Mouse (Mus musculus): Measurements from ENCODE around the gene 3300002I08Rik. TPM values are rescaled to one million over a fixed set of nuclear protein-coding genes. Genes with fewer than 3 reads are reported as not detected.
"Not testable (repeated sequence)": the region's sequence is repeated elsewhere in the genome, so short reads cannot be mapped to it uniquely, and the experiment has no call there.

3300002I08Rik gene
- 5.5 and 6.0 TPM in 2 replicates for polyA plus RNA-seq (2015; fragmentation: Nextera tagmentation; extraction: Ambion mirVana)

GRCm38 (mm10) chr2:150362113-150362877 is at the start of gene 3300002I08Rik:
TSS of gene 3300002I08Rik (minus strand) at chr2:150362765.
- WGBS: 2% methylated on average over 15 of the region's 17 CpGs
- ATAC-seq (replicated peaks; ENCODE audit: low FRiP score, low read depth): peak; percentile 98
- not testable (repeated sequence) for H3K4me1 ChIP-seq (replicated peaks; ENCODE audit: insufficient read depth, low read length)

GRCm38 (mm10) chr2:150412146-150412545 is 49.6 kb upstream of the 3300002I08Rik start:
- not testable (repeated sequence) for DNase-seq (ENCODE audit: low spot score); H3K9me3 ChIP-seq (replicated peaks; ENCODE audit: low read length); H3K27ac ChIP-seq; ATAC-seq (replicated peaks; ENCODE audit: low FRiP score, low read depth); H3K4me1 ChIP-seq (replicated peaks; ENCODE audit: insufficient read depth, low read length); H3K27me3 ChIP-seq (ENCODE audit: insufficient read depth, low read length); H3K4me2 ChIP-seq (ENCODE audit: low read length); H3K9ac ChIP-seq (ENCODE audit: low read depth, low read length); H3K36me3 ChIP-seq (ENCODE audit: insufficient read depth, low read length); H3K4me3 ChIP-seq (replicated peaks; ENCODE audit: low read depth, low read length)
- 93% methylated on average over 17 of the region's 17 CpGs for WGBS

More at GRCm38 (mm10) chr2:150362113-150362877, at the start of gene 3300002I08Rik:
- not testable (repeated sequence) for H3K36me3 ChIP-seq (ENCODE audit: insufficient read depth, low read length); H3K9me3 ChIP-seq (replicated peaks; ENCODE audit: low read length); H3K27me3 ChIP-seq (ENCODE audit: insufficient read depth, low read length)
- H3K9ac ChIP-seq (ENCODE audit: low read depth, low read length): peak within 1 kb of the TSS; percentile 76
- H3K27ac ChIP-seq: peak within 1 kb of the TSS; percentile 80
- H3K4me3 ChIP-seq (replicated peaks; ENCODE audit: low read depth, low read length): peak within 1 kb of the TSS; percentile 60
- DNase-seq (ENCODE audit: low spot score): peak; percentile 94
- H3K4me2 ChIP-seq (ENCODE audit: low read length): peak within 1 kb of the TSS; percentile 54

GRCm38 (mm10) chr2:150390198-150390597 is 27.6 kb upstream of the 3300002I08Rik start:
- Histone ChIP-seq H3K27ac (no peak overlapping the region), H3K4me3 (replicated peaks; ENCODE audit: low read depth, low read length) (no peak overlapping the region), H3K27me3 (ENCODE audit: insufficient read depth, low read length) (no peaks in the 10 kb centered on the region), H3K9ac (ENCODE audit: low read depth, low read length) (no peak overlapping the region), H3K9me3 (replicated peaks; ENCODE audit: low read length) (no peaks in the 10 kb centered on the region), H3K4me2 (ENCODE audit: low read length) (no peak overlapping the region), H3K36me3 (ENCODE audit: insufficient read depth, low read length) (no peaks in the 10 kb centered on the region), H3K4me1 (replicated peaks; ENCODE audit: insufficient read depth, low read length) (no peaks in the 10 kb centered on the region)
- DNase-seq (ENCODE audit: low spot score) (no peak), ATAC-seq (replicated peaks; ENCODE audit: low FRiP score, low read depth) (no peak)
- no peak for TF ChIP-seq CTCF (IDR thresholded peaks at IDR 0.05; ENCODE audit: low read depth)
- WGBS: 86% methylated on average over 1 of the region's 1 CpGs

- not testable (repeated sequence) for H3K9ac ChIP-seq (ENCODE audit: low read depth, low read length); DNase-seq (ENCODE audit: low spot score); H3K36me3 ChIP-seq (ENCODE audit: insufficient read depth, low read length); H3K27ac ChIP-seq; ATAC-seq (replicated peaks; ENCODE audit: low FRiP score, low read depth); H3K27me3 ChIP-seq (ENCODE audit: insufficient read depth, low read length); H3K4me1 ChIP-seq (replicated peaks; ENCODE audit: insufficient read depth, low read length); H3K4me2 ChIP-seq (ENCODE audit: low read length); H3K4me3 ChIP-seq (replicated peaks; ENCODE audit: low read depth, low read length); H3K9me3 ChIP-seq (replicated peaks; ENCODE audit: low read length)
- WGBS: 94% methylated on average over 18 of the region's 19 CpGs
Observed at GRCm38 (mm10) chr2:150385553-150386106, 23.1 kb upstream of the 3300002I08Rik start.

GRCm38 (mm10) chr2:150362878-150363229 is 289 bp upstream of the 3300002I08Rik start:
- Histone ChIP-seq H3K27me3 (ENCODE audit: insufficient read depth, low read length) (no peaks in the 10 kb centered on the region), H3K4me3 (replicated peaks; ENCODE audit: low read depth, low read length) (peak overlapping the region; percentile 60), H3K4me1 (replicated peaks; ENCODE audit: insufficient read depth, low read length) (no peaks in the 10 kb centered on the region), H3K4me2 (ENCODE audit: low read length) (peak overlapping the region; percentile 54), H3K9me3 (replicated peaks; ENCODE audit: low read length) (no peaks in the 10 kb centered on the region), H3K27ac (peak overlapping the region; percentile 80), H3K36me3 (ENCODE audit: insufficient read depth, low read length) (no peaks in the 10 kb centered on the region), H3K9ac (ENCODE audit: low read depth, low read length) (peak overlapping the region; percentile 76)
- no peak for TF ChIP-seq CTCF (IDR thresholded peaks at IDR 0.05; ENCODE audit: low read depth)
- peak; percentile 55 for ATAC-seq (replicated peaks; ENCODE audit: low FRiP score, low read depth)
- 2% methylated on average over 4 of the region's 4 CpGs for WGBS
- no peak for DNase-seq (ENCODE audit: low spot score)

GRCm38 (mm10) chr2:150357136-150357535 is 5.4 kb downstream of the 3300002I08Rik start:
- H3K27me3 ChIP-seq (ENCODE audit: insufficient read depth, low read length); ATAC-seq (replicated peaks; ENCODE audit: low FRiP score, low read depth); DNase-seq (ENCODE audit: low spot score); H3K4me2 ChIP-seq (ENCODE audit: low read length); H3K27ac ChIP-seq; H3K36me3 ChIP-seq (ENCODE audit: insufficient read depth, low read length); H3K9ac ChIP-seq (ENCODE audit: low read depth, low read length); H3K9me3 ChIP-seq (replicated peaks; ENCODE audit: low read length); H3K4me1 ChIP-seq (replicated peaks; ENCODE audit: insufficient read depth, low read length); H3K4me3 ChIP-seq (replicated peaks; ENCODE audit: low read depth, low read length): not testable (repeated sequence)

Data from kidney, postnatal 0 days (tissue).